Mouse (Mus musculus) erythroblast, embryonic 14.5 days (primary cell): ENCODE results near the gene Rad9b.

Experiments used
- GATA1 ChIP-seq: IDR thresholded peaks from 2 replicates; pipeline ENCODE4 v1.6.1; 2012; ENCODE audit warnings: low read length, inconsistent platforms, mixed read lengths
- TAL1 ChIP-seq: IDR thresholded peaks from 3 replicates; pipeline ENCODE4 v1.6.1; 2012; ENCODE audit warnings: low read length, inconsistent platforms, mixed read lengths

DNA sequence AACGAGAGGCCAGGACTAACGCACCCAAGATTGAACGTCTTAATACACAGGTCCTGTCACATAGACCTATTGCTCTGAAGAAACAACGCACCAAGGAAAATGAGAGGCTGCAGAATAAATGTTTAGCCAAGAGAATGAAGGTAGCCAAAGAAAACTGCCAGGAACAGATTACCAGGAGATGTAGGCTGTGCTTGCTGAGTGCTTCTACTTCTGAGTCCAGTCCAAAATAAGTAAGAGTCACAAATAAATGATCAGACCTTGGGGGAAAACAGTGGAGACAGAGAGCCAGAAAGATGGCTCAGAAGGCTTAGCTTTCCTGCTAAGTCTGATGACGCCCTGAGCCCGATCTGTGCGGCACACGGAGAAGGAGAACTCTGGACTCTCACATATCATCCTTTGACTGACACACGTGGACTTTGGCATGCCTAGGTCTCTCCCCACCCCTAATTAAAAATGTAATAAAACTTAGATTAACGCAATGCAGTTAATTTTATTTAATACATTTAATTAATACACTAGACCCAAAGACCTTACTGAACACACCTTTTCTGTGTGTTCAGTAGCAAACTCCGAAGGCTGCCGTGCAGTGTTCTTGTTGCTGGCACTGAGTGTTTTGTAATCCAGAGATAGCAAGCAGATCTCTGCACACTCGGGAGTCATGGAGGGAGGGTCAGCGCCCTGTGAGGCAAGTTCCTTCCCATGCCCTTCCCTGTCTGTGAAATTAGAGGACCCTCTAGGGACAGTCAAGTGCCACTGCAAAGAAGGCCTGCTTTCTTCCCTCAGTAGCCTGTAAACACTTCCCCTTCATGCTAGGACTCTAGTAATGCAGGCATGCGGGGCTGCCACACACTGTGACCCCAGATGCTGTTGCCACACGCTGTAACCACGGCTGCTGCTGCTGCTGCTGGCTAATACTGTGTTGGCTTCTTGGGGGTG is 51.0 kb downstream of the Rad9b start:
- TF ChIP-seq GATA1, result no peak
- no peak for TF ChIP-seq TAL1
